Mouse (Mus musculus) midbrain, embryonic 11.5 days (tissue): ENCODE results near the gene Eif2b5. TPM values are rescaled to one million over a fixed set of nuclear protein-coding genes. Genes with fewer than 3 reads are reported as not detected.

ENCODE experiments used
- ATAC-seq: fragments of 200-750 bp; cut with Nextera tagmentation; 2 replicates; pipeline ENCODE4 v1.8.0; 2017; ENCODE audit warnings: moderate TSS enrichment, moderate library complexity; ENCODE audit not compliant: low FRiP score
- DNase-seq: peaks from one replicate; pipeline ENCODE4 v3.0.0; 2015; ENCODE audit warnings: low spot score; ENCODE audit errors: missing footprints
- H3K27ac ChIP-seq: fragments of 300-500 bp; sonication (generic); 2 replicates; pipeline ENCODE4 v1.5.1; 2014; ENCODE audit warnings: low read depth, low read length
- H3K27me3 ChIP-seq: fragments of 300-500 bp; sonication (generic); 2 replicates; pipeline ENCODE4 v1.6.1; 2014; ENCODE audit warnings: mild to moderate bottlenecking, low read length, moderate library complexity, mixed read lengths; ENCODE audit not compliant: control insufficient read depth, insufficient read depth
- H3K36me3 ChIP-seq: fragments of 300-500 bp; sonication (generic); 2 replicates; pipeline ENCODE4 v1.6.1; 2014; ENCODE audit warnings: mild to moderate bottlenecking, low read length, moderate library complexity, mixed read lengths; ENCODE audit not compliant: control insufficient read depth, insufficient read depth
- H3K4me1 ChIP-seq: fragments of 300-500 bp; sonication (generic); 2 replicates; pipeline ENCODE4 v1.6.1; 2014; ENCODE audit warnings: low read length; ENCODE audit not compliant: control insufficient read depth, insufficient read depth
- H3K4me2 ChIP-seq: fragments of 300-500 bp; sonication (generic); 2 replicates; pipeline ENCODE4 v1.6.1; 2014; ENCODE audit warnings: mild to moderate bottlenecking, moderate library complexity
- H3K4me3 ChIP-seq: fragments of 300-500 bp; sonication (generic); 2 replicates; pipeline ENCODE4 v1.5.1; 2014; ENCODE audit warnings: low read depth, low read length
- H3K9ac ChIP-seq: fragments of 300-500 bp; sonication (generic); 2 replicates; pipeline ENCODE4 v1.6.1; 2014; ENCODE audit warnings: low read length
- H3K9me3 ChIP-seq: fragments of 300-500 bp; sonication (generic); 2 replicates; pipeline ENCODE4 v1.6.1; 2016; ENCODE audit warnings: low read length; ENCODE audit not compliant: control insufficient read depth
- WGBS: fragments of 180-500 bp; shearing (Covaris S2); extraction: QIAGEN DNeasy Blood & Tissue Kit; methylation state at CpG from one replicate; pipeline ENCODE4 v1.1.7; 2014; 5-methylcytosine and 5-hydroxymethylcytosine counted together
- polyA plus RNA-seq: library from polyadenylated mRNA; unstranded; fragments of >200 nt; fragmentation: Nextera tagmentation; extraction: Ambion mirVana; gene quantifications from 2 replicates; pipeline ENCODE4 v1.2.1, GENCODE M21; 2014

The Eif2b5 gene
- polyA plus RNA-seq, 1 experiment from 2014 or later, result 141 TPM

- peak; percentile 73 for ATAC-seq
- H3K4me1 ChIP-seq, result peaks cover 18% of the 10 kb centered on the region
- H3K36me3 ChIP-seq, result no peaks in the 10 kb centered on the region
- H3K9ac ChIP-seq, result peak overlapping the region; percentile 99
- peak; percentile 96 for DNase-seq
- peak overlapping the region; percentile 97 for H3K4me3 ChIP-seq
- H3K27me3 ChIP-seq, result no peaks in the 10 kb centered on the region
- H3K9me3 ChIP-seq, result no peaks in the 10 kb centered on the region
- H3K4me2 ChIP-seq, result peak overlapping the region; percentile 81
- WGBS, result 0% methylated on average over 6 of the region's 6 CpGs
- peak overlapping the region; percentile 85 for H3K27ac ChIP-seq
These were observed 19.2 kb downstream of the Eif2b5 start for GRCm38 (mm10) chr16:20517701-20518374.

GRCm38 (mm10) chr16:20523886-20524285 lies 25.3 kb downstream of the Eif2b5 start:
- WGBS, result 86% methylated on average over 10 of the region's 10 CpGs
- H3K27me3 ChIP-seq, result no peaks in the 10 kb centered on the region
- peaks cover 50% of the 10 kb centered on the region for H3K36me3 ChIP-seq
- no peak for ATAC-seq
- H3K4me2 ChIP-seq, result no peak overlapping the region
- peaks cover 9% of the 10 kb centered on the region for H3K4me1 ChIP-seq
- DNase-seq, result no peak
- H3K9ac ChIP-seq, result no peak overlapping the region
- H3K4me3 ChIP-seq, result no peak overlapping the region
- no peaks in the 10 kb centered on the region for H3K9me3 ChIP-seq
- H3K27ac ChIP-seq, result no peak overlapping the region

- no peak overlapping the region for H3K9ac ChIP-seq
- no peaks in the 10 kb centered on the region for H3K9me3 ChIP-seq
- peaks cover 62% of the 10 kb centered on the region for H3K36me3 ChIP-seq
- H3K4me1 ChIP-seq, result no peaks in the 10 kb centered on the region
- ATAC-seq, result no peak
- H3K4me3 ChIP-seq, result no peak overlapping the region
- no peak overlapping the region for H3K4me2 ChIP-seq
- no peak for DNase-seq
- no peak overlapping the region for H3K27ac ChIP-seq
- H3K27me3 ChIP-seq, result no peaks in the 10 kb centered on the region
- 91% methylated on average over 5 of the region's 5 CpGs for WGBS
These were observed 30.2 kb downstream of the Eif2b5 start for GRCm38 (mm10) chr16:20528779-20529178.

- Histone ChIP-seq H3K9me3 (no peaks in the 10 kb centered on the region), H3K27ac (no peak overlapping the region), H3K27me3 (no peaks in the 10 kb centered on the region), H3K4me2 (no peak overlapping the region), H3K4me1 (no peaks in the 10 kb centered on the region), H3K36me3 (peaks cover 56% of the 10 kb centered on the region), H3K9ac (no peak overlapping the region), H3K4me3 (no peak overlapping the region)
- DNase-seq, result no peak
- ATAC-seq, result no peak
- WGBS, result 88% methylated on average over 1 of the region's 1 CpGs
These were observed 30.8 kb downstream of the Eif2b5 start for GRCm38 (mm10) chr16:20529375-20529774.

- H3K36me3 ChIP-seq, result peaks cover 46% of the 10 kb centered on the region
- H3K9ac ChIP-seq, result no peak overlapping the region
- DNase-seq (no peak), ATAC-seq (no peak)
- no peak overlapping the region for H3K27ac ChIP-seq
- no peaks in the 10 kb centered on the region for H3K27me3 ChIP-seq
- H3K9me3 ChIP-seq, result no peaks in the 10 kb centered on the region
- H3K4me3 ChIP-seq, result no peak overlapping the region
- 96% methylated on average over 20 of the region's 20 CpGs for WGBS
- H3K4me2 ChIP-seq, result no peak overlapping the region
- peaks cover under 1% of the 10 kb centered on the region for H3K4me1 ChIP-seq
These were observed 32.3 kb downstream of the Eif2b5 start for GRCm38 (mm10) chr16:20530941-20531340.

GRCm38 (mm10) chr16:20534617-20535295 lies 36.1 kb downstream of the Eif2b5 start:
- Histone ChIP-seq H3K27ac (no peak overlapping the region), H3K4me3 (no peak overlapping the region), H3K4me1 (peaks cover 16% of the 10 kb centered on the region), H3K36me3 (peaks cover 17% of the 10 kb centered on the region), H3K9ac (no peak overlapping the region), H3K27me3 (no peaks in the 10 kb centered on the region), H3K4me2 (no peak overlapping the region), H3K9me3 (no peaks in the 10 kb centered on the region)
- ATAC-seq (no peak), DNase-seq (no peak)
- WGBS, result 52% methylated on average over 10 of the region's 10 CpGs

GRCm38 (mm10) chr16:20535296-20536080 lies 36.9 kb downstream of the Eif2b5 start, which contains the start of gene Ap2m1:
Ap2m1 (plus strand) TSS chr16:20535478.
- under 1% methylated on average over 48 of the region's 52 CpGs for WGBS

GRCm38 (mm10) chr16:20536081-20536665 lies 37.6 kb downstream of the Eif2b5 start:
- no peaks in the 10 kb centered on the region for H3K9me3 ChIP-seq
- 0 out of 2 replicates have a peak overlapping the region, but pooled peaks have one; percentile 53 for H3K27ac ChIP-seq
- peaks cover 17% of the 10 kb centered on the region for H3K36me3 ChIP-seq
- H3K27me3 ChIP-seq, result no peaks in the 10 kb centered on the region
- peak; percentile 84 for DNase-seq
- peak overlapping the region; percentile 87 for H3K4me2 ChIP-seq
- H3K4me3 ChIP-seq, result peak overlapping the region; percentile 73
- H3K4me1 ChIP-seq, result peaks cover 16% of the 10 kb centered on the region
- H3K9ac ChIP-seq, result peak overlapping the region; percentile 94
- no peak for ATAC-seq
- WGBS, result 31% methylated on average over 9 of the region's 9 CpGs

More at GRCm38 (mm10) chr16:20535296-20536080, 36.9 kb downstream of the Eif2b5 start, which contains the start of gene Ap2m1:
- peak within 1 kb of the TSS; percentile 94 for H3K9ac ChIP-seq
- H3K27ac ChIP-seq, result peak within 1 kb of the TSS; percentile 53; the same call in 1 of the 2 replicates
- ATAC-seq (peak; percentile 97), DNase-seq (peak; percentile 99)
- H3K4me2 ChIP-seq, result peak within 1 kb of the TSS; percentile 87
- H3K9me3 ChIP-seq, result no peaks in the 10 kb centered on the region
- H3K27me3 ChIP-seq, result no peaks in the 10 kb centered on the region
- H3K36me3 ChIP-seq, result peaks cover 22% of the 10 kb centered on the region
- H3K4me1 ChIP-seq, result peaks cover 16% of the 10 kb centered on the region
- H3K4me3 ChIP-seq, result peak within 1 kb of the TSS; percentile 73
